Mouse (Mus musculus) bone marrow macrophage, adult 2 months (primary cell): ENCODE results near the gene Mpp6.

Experiments used
- CTCF ChIP-seq: IDR thresholded peaks from 2 replicates; pipeline ENCODE4 v1.5.1; 2012; ENCODE audit warnings: low read depth, mild to moderate bottlenecking, low read length, moderate library complexity
- POLR2A ChIP-seq: IDR thresholded peaks from 2 replicates; pipeline ENCODE4 v1.6.1; 2012; ENCODE audit warnings: mild to moderate bottlenecking, low read depth, low read length, borderline replicate concordance

DNA sequence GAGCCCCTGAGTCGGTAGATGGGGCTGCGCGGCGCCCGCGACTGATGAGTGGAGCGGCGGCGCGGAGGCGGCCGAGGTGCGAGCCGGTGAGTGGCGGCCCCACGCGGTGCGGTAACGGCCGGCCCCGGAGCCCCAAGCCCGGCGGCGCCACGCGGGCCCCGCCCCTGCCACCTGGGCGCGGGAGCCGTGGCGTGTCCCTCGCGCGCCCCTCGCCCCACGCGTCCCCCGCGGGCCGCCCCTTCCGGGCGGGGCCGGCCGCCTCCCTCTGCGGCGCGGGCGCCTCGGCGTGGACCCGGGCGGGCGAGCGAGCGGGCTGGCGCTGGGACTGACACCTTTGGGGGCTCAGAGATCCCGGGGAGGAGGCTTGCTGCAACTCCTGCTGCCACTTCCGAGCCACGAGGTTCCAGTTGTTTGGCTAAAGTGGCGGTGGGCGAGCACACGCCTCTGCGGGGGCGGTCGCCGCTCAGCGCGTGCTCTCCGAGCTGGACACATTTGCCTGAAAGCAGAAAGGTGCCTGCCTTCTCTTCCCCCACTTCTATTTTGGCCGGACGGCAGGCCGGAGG, 419 bp downstream of the Mpp6 start:
- TF ChIP-seq POLR2A (no peak), CTCF (no peak)
